Mouse (Mus musculus) lung, embryonic 15.5 days (tissue): ENCODE data around the gene Qtrt1. TPM values are rescaled to one million over a fixed set of nuclear protein-coding genes. Genes with fewer than 3 reads are reported as not detected.

ENCODE experiments used
- ATAC-seq: fragments of 200-750 bp; cut with Nextera tagmentation; 2 replicates; pipeline ENCODE4 v1.8.0; 2017; ENCODE audit warnings: moderate number of reproducible peaks, borderline replicate concordance; ENCODE audit not compliant: low FRiP score, low TSS enrichment; ENCODE audit errors: extremely low read depth
- H3K27ac ChIP-seq: fragments of 300-500 bp; sonication (generic); 2 replicates; pipeline ENCODE4 v1.5.1; 2015; ENCODE audit warnings: moderate library complexity, mild to moderate bottlenecking, inconsistent platforms
- H3K27me3 ChIP-seq: fragments of 300-500 bp; sonication (generic); 2 replicates; pipeline ENCODE4 v1.6.1; 2015; ENCODE audit warnings: inconsistent platforms
- H3K36me3 ChIP-seq: fragments of 300-500 bp; sonication (generic); 2 replicates; pipeline ENCODE4 v1.6.1; 2015; ENCODE audit warnings: inconsistent platforms
- H3K4me1 ChIP-seq: fragments of 300-500 bp; sonication (generic); 2 replicates; pipeline ENCODE4 v1.6.1; 2015; ENCODE audit warnings: inconsistent platforms
- H3K4me2 ChIP-seq: fragments of 300-500 bp; sonication (generic); 2 replicates; pipeline ENCODE4 v1.6.1; 2015; ENCODE audit warnings: inconsistent platforms, mild to moderate bottlenecking, moderate library complexity
- H3K4me3 ChIP-seq: fragments of 300-500 bp; sonication (generic); 2 replicates; pipeline ENCODE4 v1.5.1; 2015; ENCODE audit warnings: mild to moderate bottlenecking, inconsistent platforms
- H3K9ac ChIP-seq: fragments of 300-500 bp; sonication (generic); 2 replicates; pipeline ENCODE4 v1.6.1; 2015; ENCODE audit warnings: inconsistent platforms
- H3K9me3 ChIP-seq: fragments of 300-500 bp; sonication (generic); 2 replicates; pipeline ENCODE4 v1.6.1; 2016; ENCODE audit warnings: inconsistent platforms
- WGBS: fragments of 180-500 bp; shearing (Covaris S2); methylation state at CpG from one replicate; pipeline ENCODE4 v1.1.7; 2015; 5-methylcytosine and 5-hydroxymethylcytosine counted together
- polyA plus RNA-seq: library from polyadenylated mRNA; unstranded; fragments of >200 nt; fragmentation: Nextera tagmentation; extraction: Ambion mirVana; gene quantifications from 2 replicates; pipeline ENCODE4 v1.2.1, GENCODE M21; 2015

Gene Qtrt1
- polyA plus RNA-seq, 1 experiment from 2014 or later, result 42.4 TPM

GRCm38 (mm10) chr9:21395692-21396091 is 15.9 kb upstream of the Qtrt1 start:
- ATAC-seq, result no peak
- Histone ChIP-seq H3K9ac (no peak overlapping the region), H3K36me3 (peaks cover 99% of the 10 kb centered on the region), H3K4me3 (no peak overlapping the region), H3K27ac (no peak overlapping the region), H3K27me3 (no peaks in the 10 kb centered on the region), H3K4me1 (no peaks in the 10 kb centered on the region), H3K4me2 (no peak overlapping the region), H3K9me3 (no peaks in the 10 kb centered on the region)
- WGBS, result 83% methylated on average over 3 of the region's 3 CpGs

- no peak for ATAC-seq
- Histone ChIP-seq H3K27me3 (no peaks in the 10 kb centered on the region), H3K9ac (no peak overlapping the region), H3K4me1 (no peaks in the 10 kb centered on the region), H3K9me3 (no peaks in the 10 kb centered on the region), H3K4me3 (no peak overlapping the region), H3K4me2 (no peak overlapping the region), H3K36me3 (peaks cover 99% of the 10 kb centered on the region), H3K27ac (no peak overlapping the region)
- 94% methylated on average over 3 of the region's 3 CpGs for WGBS
Measured at GRCm38 (mm10) chr9:21397170-21397569, 14.5 kb upstream of the Qtrt1 start.

- ATAC-seq, result no peak
Measured at GRCm38 (mm10) chr9:21401042-21401441, 10.6 kb upstream of the Qtrt1 start.

GRCm38 (mm10) chr9:21402764-21403253 is 8.8 kb upstream of the Qtrt1 start:
- no peaks in the 10 kb centered on the region for H3K27me3 ChIP-seq
- no peak overlapping the region for H3K9ac ChIP-seq
- WGBS, result 78% methylated on average over 11 of the region's 11 CpGs
- H3K4me3 ChIP-seq, result no peak overlapping the region
- H3K36me3 ChIP-seq, result peaks cover 92% of the 10 kb centered on the region
- no peak overlapping the region for H3K27ac ChIP-seq
- H3K4me2 ChIP-seq, result no peak overlapping the region
- ATAC-seq, result no peak
- H3K4me1 ChIP-seq, result no peaks in the 10 kb centered on the region
- no peaks in the 10 kb centered on the region for H3K9me3 ChIP-seq

More at GRCm38 (mm10) chr9:21401042-21401441, 10.6 kb upstream of the Qtrt1 start:
- no peaks in the 10 kb centered on the region for H3K4me1 ChIP-seq
- H3K4me2 ChIP-seq, result no peak overlapping the region
- WGBS, result 93% methylated on average over 9 of the region's 9 CpGs
- no peaks in the 10 kb centered on the region for H3K27me3 ChIP-seq
- no peaks in the 10 kb centered on the region for H3K9me3 ChIP-seq
- H3K4me3 ChIP-seq, result no peak overlapping the region
- no peak overlapping the region for H3K9ac ChIP-seq
- H3K36me3 ChIP-seq, result peaks cover 99% of the 10 kb centered on the region
- no peak overlapping the region for H3K27ac ChIP-seq

- H3K27ac ChIP-seq, result no peak overlapping the region
- no peak for ATAC-seq
- peaks cover 82% of the 10 kb centered on the region for H3K36me3 ChIP-seq
- no peak overlapping the region for H3K4me2 ChIP-seq
- no peaks in the 10 kb centered on the region for H3K4me1 ChIP-seq
- no peak overlapping the region for H3K4me3 ChIP-seq
- WGBS, result 96% methylated on average over 5 of the region's 5 CpGs
- no peak overlapping the region for H3K9ac ChIP-seq
- H3K9me3 ChIP-seq, result no peaks in the 10 kb centered on the region
- no peaks in the 10 kb centered on the region for H3K27me3 ChIP-seq
Measured at GRCm38 (mm10) chr9:21403745-21404144, 7.9 kb upstream of the Qtrt1 start.

- Histone ChIP-seq H3K36me3 (peaks cover 65% of the 10 kb centered on the region), H3K27ac (no peak overlapping the region), H3K4me2 (no peak overlapping the region), H3K27me3 (no peaks in the 10 kb centered on the region), H3K4me1 (no peaks in the 10 kb centered on the region), H3K9ac (no peak overlapping the region), H3K9me3 (no peaks in the 10 kb centered on the region), H3K4me3 (no peak overlapping the region)
- no peak for ATAC-seq
- 73% methylated on average over 4 of the region's 4 CpGs for WGBS
Measured at GRCm38 (mm10) chr9:21405525-21405924, 6.1 kb upstream of the Qtrt1 start.

GRCm38 (mm10) chr9:21407951-21408350 is 3.7 kb upstream of the Qtrt1 start:
- no peak for ATAC-seq
- WGBS, result 11% methylated on average over 4 of the region's 4 CpGs
- H3K9ac ChIP-seq, result no peak overlapping the region

GRCm38 (mm10) chr9:21408624-21409023 is 3.0 kb upstream of the Qtrt1 start:
- Histone ChIP-seq H3K4me2 (no peak overlapping the region), H3K27me3 (no peaks in the 10 kb centered on the region), H3K36me3 (peaks cover 35% of the 10 kb centered on the region), H3K9ac (no peak overlapping the region), H3K4me1 (peaks cover 8% of the 10 kb centered on the region), H3K27ac (no peak overlapping the region), H3K4me3 (no peak overlapping the region), H3K9me3 (no peaks in the 10 kb centered on the region)
- no peak for ATAC-seq
- WGBS, result 70% methylated on average over 7 of the region's 7 CpGs

More at GRCm38 (mm10) chr9:21407951-21408350, 3.7 kb upstream of the Qtrt1 start:
- Histone ChIP-seq H3K4me2 (no peak overlapping the region), H3K9me3 (no peaks in the 10 kb centered on the region), H3K27ac (no peak overlapping the region), H3K27me3 (no peaks in the 10 kb centered on the region), H3K36me3 (peaks cover 42% of the 10 kb centered on the region), H3K4me1 (peaks cover 8% of the 10 kb centered on the region), H3K4me3 (no peak overlapping the region)

GRCm38 (mm10) chr9:21409592-21410317 is 1.9 kb upstream of the Qtrt1 start:
- Histone ChIP-seq H3K4me1 (peaks cover 8% of the 10 kb centered on the region), H3K9me3 (no peaks in the 10 kb centered on the region), H3K27ac (no peak overlapping the region), H3K9ac (no peak overlapping the region), H3K27me3 (no peaks in the 10 kb centered on the region), H3K4me3 (no peak overlapping the region), H3K4me2 (no peak overlapping the region), H3K36me3 (peaks cover 24% of the 10 kb centered on the region)
- WGBS, result 29% methylated on average over 9 of the region's 9 CpGs
- ATAC-seq, result no peak

- no peak overlapping the region for H3K4me3 ChIP-seq
- WGBS, result 98% methylated on average over 2 of the region's 2 CpGs
- H3K27ac ChIP-seq, result no peak overlapping the region
- H3K36me3 ChIP-seq, result peaks cover 30% of the 10 kb centered on the region
- no peaks in the 10 kb centered on the region for H3K27me3 ChIP-seq
- no peak for ATAC-seq
- no peak overlapping the region for H3K9ac ChIP-seq
- H3K9me3 ChIP-seq, result no peaks in the 10 kb centered on the region
- H3K4me1 ChIP-seq, result no peaks in the 10 kb centered on the region
- H3K4me2 ChIP-seq, result no peak overlapping the region
Measured at GRCm38 (mm10) chr9:21417866-21418265, 6.2 kb downstream of the Qtrt1 start.

GRCm38 (mm10) chr9:21419646-21420045 is 8.0 kb downstream of the Qtrt1 start:
- peaks cover 30% of the 10 kb centered on the region for H3K36me3 ChIP-seq
- 87% methylated on average over 2 of the region's 2 CpGs for WGBS
- no peak overlapping the region for H3K27ac ChIP-seq

GRCm38 (mm10) chr9:21424631-21425555 is 13.3 kb downstream of the Qtrt1 start, which contains the start of gene Dnm2:
Gene Dnm2 (plus strand): TSS chr9:21424908.
- peaks cover 10% of the 10 kb centered on the region for H3K36me3 ChIP-seq
- WGBS, result under 1% methylated on average over 74 of the region's 82 CpGs
- peak within 1 kb of the TSS; percentile 70 for H3K4me3 ChIP-seq
- H3K4me1 ChIP-seq, result peaks cover 24% of the 10 kb centered on the region
- peak within 1 kb of the TSS; percentile 69 for H3K27ac ChIP-seq
- ATAC-seq, result peak; percentile 98
- H3K27me3 ChIP-seq, result no peaks in the 10 kb centered on the region
- H3K9ac ChIP-seq, result peak within 1 kb of the TSS; percentile 74
- H3K9me3 ChIP-seq, result no peaks in the 10 kb centered on the region
- H3K4me2 ChIP-seq, result peak within 1 kb of the TSS; percentile 91

More at GRCm38 (mm10) chr9:21419646-21420045, 8.0 kb downstream of the Qtrt1 start:
- Histone ChIP-seq H3K9ac (no peak overlapping the region), H3K27me3 (no peaks in the 10 kb centered on the region), H3K9me3 (no peaks in the 10 kb centered on the region), H3K4me3 (no peak overlapping the region), H3K4me1 (no peaks in the 10 kb centered on the region), H3K4me2 (no peak overlapping the region)
- ATAC-seq, result no peak
